ENCODE assay signal across 7 mouse cellular contexts in the genomic region with DNA sequence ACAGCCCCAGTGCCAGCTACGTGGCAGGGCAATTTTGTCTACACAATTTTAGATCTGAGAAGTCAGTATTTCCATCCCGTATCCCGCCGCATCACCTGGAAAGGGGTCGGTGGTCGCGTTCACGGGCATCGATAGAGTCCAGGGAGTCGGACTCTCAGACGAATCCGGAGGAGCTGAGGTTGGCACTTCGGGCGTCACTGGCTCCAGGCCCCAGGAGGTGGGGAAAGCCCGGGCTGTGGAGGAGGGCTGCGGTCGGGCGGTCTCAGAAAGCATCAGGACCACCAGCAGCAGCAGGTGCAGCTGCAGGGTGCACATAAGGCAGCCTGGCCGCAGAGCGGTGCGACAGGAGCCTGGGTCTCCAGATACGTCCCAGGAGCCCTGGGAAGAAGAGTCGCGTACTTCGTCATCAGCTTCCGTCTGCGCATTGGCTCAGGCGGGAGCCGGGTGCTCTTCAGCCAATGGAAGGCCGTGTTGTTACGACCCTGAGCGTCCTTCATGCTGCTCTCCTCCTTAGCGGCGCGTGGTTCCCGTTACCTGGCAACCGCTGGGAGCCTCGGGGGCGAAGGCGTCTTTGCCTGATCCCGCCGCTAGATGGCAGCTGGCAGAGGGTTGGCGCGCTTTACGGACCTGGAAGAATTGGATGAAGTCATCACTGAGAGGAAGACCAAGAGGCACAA. TPM values are rescaled to one million over a fixed set of nuclear protein-coding genes. Genes with fewer than 3 reads are reported as not detected.
DNase-seq lines count a peak whose midpoint lies in the region; ATAC-seq lines count a peak whose summit lies in the region.

Gene Tctn3, minus strand, starts transcription at position 404 of the 677 bp plus-strand sequence.
Gene Entpd1, plus strand, starts transcription at position 537 of the 677 bp plus-strand sequence.

- no peaks in the 10 kb centered on the region for H3K9me3 ChIP-seq in embryonic facial prominence, embryonic 12.5 days
- H3K9me3 ChIP-seq in limb, embryonic 11.5 days (ENCODE audit: control insufficient read depth, low read length) = no peaks in the 10 kb centered on the region
- H3K9me3 ChIP-seq in midbrain, embryonic 14.5 days (ENCODE audit: control insufficient read depth, low read length) = no peaks in the 10 kb centered on the region

- H3K36me3 ChIP-seq in embryonic facial prominence, embryonic 12.5 days = peaks cover 26% of the 10 kb centered on the region
- H3K36me3 ChIP-seq in limb, embryonic 11.5 days (ENCODE audit: control insufficient read depth, insufficient read depth, low read length) = peaks cover 2% of the 10 kb centered on the region; the same call in 1 of the 2 replicates
- H3K36me3 ChIP-seq in midbrain, embryonic 14.5 days (ENCODE audit: control insufficient read depth, insufficient read depth, low read length) = peaks cover 26% of the 10 kb centered on the region

- peak; percentile 100 for ATAC-seq in embryonic facial prominence, embryonic 12.5 days (ENCODE audit: insufficient number of reproducible peaks, insufficient read depth, low FRiP score, low TSS enrichment)
- ATAC-seq in limb, embryonic 11.5 days (ENCODE audit: insufficient number of reproducible peaks, low FRiP score, low TSS enrichment, low read depth) = peak; percentile 100
- peak; percentile 100 for ATAC-seq in midbrain, embryonic 14.5 days (ENCODE audit: low FRiP score, low TSS enrichment)

- peak within 1 kb of the TSS; percentile 69 for H3K9ac ChIP-seq in embryonic facial prominence, embryonic 12.5 days
- peak within 1 kb of the TSS; percentile 49; the same call in 1 of the 2 replicates for H3K9ac ChIP-seq in limb, embryonic 11.5 days (ENCODE audit: low read length)
- H3K9ac ChIP-seq in midbrain, embryonic 14.5 days (replicated peaks; ENCODE audit: low read length) = peak within 1 kb of the TSS; percentile 62

- peak within 1 kb of the TSS; percentile 92 for H3K4me3 ChIP-seq in embryonic facial prominence, embryonic 12.5 days
- H3K4me3 ChIP-seq in limb, embryonic 11.5 days (ENCODE audit: low read depth, low read length) = peak within 1 kb of the TSS; percentile 72
- peak within 1 kb of the TSS; percentile 74 for H3K4me3 ChIP-seq in midbrain, embryonic 14.5 days (replicated peaks; ENCODE audit: low read depth, low read length)

- no peaks in the 10 kb centered on the region for H3K27me3 ChIP-seq in embryonic facial prominence, embryonic 12.5 days
- no peaks in the 10 kb centered on the region for H3K27me3 ChIP-seq in limb, embryonic 11.5 days (ENCODE audit: control insufficient read depth, insufficient read depth, low read length)
- no peaks in the 10 kb centered on the region for H3K27me3 ChIP-seq in midbrain, embryonic 14.5 days (ENCODE audit: control insufficient read depth, insufficient read depth, low read length)

- H3K4me2 ChIP-seq in embryonic facial prominence, embryonic 12.5 days (replicated peaks) = peak within 1 kb of the TSS; percentile 78
- peak within 1 kb of the TSS; percentile 71 for H3K4me2 ChIP-seq in limb, embryonic 11.5 days (ENCODE audit: low read depth, severe bottlenecking)
- H3K4me2 ChIP-seq in midbrain, embryonic 14.5 days (ENCODE audit: low read length) = peak within 1 kb of the TSS; percentile 80

- H3K27ac ChIP-seq in embryonic facial prominence, embryonic 12.5 days = no peak within 1 kb of the TSS
- no peak within 1 kb of the TSS for H3K27ac ChIP-seq in limb, embryonic 11.5 days (replicated peaks; ENCODE audit: low read depth, low read length)
- H3K27ac ChIP-seq in midbrain, embryonic 14.5 days (replicated peaks; ENCODE audit: low read depth, low read length) = 0 out of 2 replicates have a peak within 1 kb of the TSS, but pooled peaks have one; percentile 57

- peaks cover 6% of the 10 kb centered on the region for H3K4me1 ChIP-seq in embryonic facial prominence, embryonic 12.5 days
- H3K4me1 ChIP-seq in limb, embryonic 11.5 days (ENCODE audit: control insufficient read depth, insufficient read depth, low read length) = no peaks in the 10 kb centered on the region
- H3K4me1 ChIP-seq in midbrain, embryonic 14.5 days (ENCODE audit: control insufficient read depth, insufficient read depth, low read length) = peaks cover 5% of the 10 kb centered on the region; the same call in 1 of the 2 replicates

- peak; percentile 97 for DNase-seq in adrenal gland, postnatal 25 days
- DNase-seq in heart, adult 11 months = peak; percentile 100
- DNase-seq in kidney, adult 18-20 months = peak; percentile 93
- DNase-seq in limb, embryonic 11.5 days (ENCODE audit: low spot score) = peak; percentile 99
- DNase-seq in midbrain, embryonic 14.5 days = peak; percentile 99
- DNase-seq in spleen, adult 18-20 months = peak; percentile 87 to 91

- WGBS in embryonic facial prominence, embryonic 12.5 days = under 1% methylated on average over 45 of the region's 45 CpGs
- WGBS in limb, embryonic 11.5 days = under 1% methylated on average over 45 of the region's 45 CpGs
- 0% methylated on average over 45 of the region's 45 CpGs for WGBS in midbrain, embryonic 14.5 days

RNA-seq across cellular contexts. Expression of gene Tctn3, which starts in this region (rescaled TPM):
- total RNA-seq in adrenal gland, postnatal 25 days (2021) = 6.7 and 8.4 TPM in 2 replicates
- 13.6 and 14.6 TPM in 2 replicates for polyA plus RNA-seq in embryonic facial prominence, embryonic 12.5 days (2016; fragmentation: Nextera tagmentation; extraction: Ambion mirVana)
- polyA plus RNA-seq in limb, embryonic 11.5 days (2014; fragmentation: Nextera tagmentation; extraction: Ambion mirVana) = 10.6 and 11.0 TPM in 2 replicates
- 12.5 and 13.7 TPM in 2 replicates for polyA plus RNA-seq in midbrain, embryonic 14.5 days (2014; fragmentation: Nextera tagmentation; extraction: Ambion mirVana)

RNA-seq across cellular contexts. Expression of gene Entpd1, which starts in this region (rescaled TPM):
- total RNA-seq in adrenal gland, postnatal 25 days (2021) = 19.6 and 20.3 TPM in 2 replicates
- 7.4 and 8.6 TPM in 2 replicates for polyA plus RNA-seq in embryonic facial prominence, embryonic 12.5 days (2016; fragmentation: Nextera tagmentation; extraction: Ambion mirVana)
- 3.7 and 3.9 TPM in 2 replicates for polyA plus RNA-seq in limb, embryonic 11.5 days (2014; fragmentation: Nextera tagmentation; extraction: Ambion mirVana)
- polyA plus RNA-seq in midbrain, embryonic 14.5 days (2014; fragmentation: Nextera tagmentation; extraction: Ambion mirVana) = 5.4 and 9.2 TPM in 2 replicates
